Mouse (Mus musculus): ENCODE results near the gene Ifi205. TPM values are rescaled to one million over a fixed set of nuclear protein-coding genes. Genes with fewer than 3 reads are reported as not detected.

The Ifi205 gene
- 0.45 TPM for polyA plus RNA-seq (2017; shearing (Covaris generic))

GRCm38 (mm10) chr1:174031698-174032097 is at the start of gene Ifi205:
Gene Ifi205 (minus strand): TSS chr1:174031810.

GRCm38 (mm10) chr1:174066305-174066704 is 34.7 kb upstream of the Ifi205 start, which contains the start of gene Olfr430:
Gene Olfr430 (plus strand): TSS chr1:174066605.

GRCm38 (mm10) chr1:174048893-174049292 is 17.3 kb upstream of the Ifi205 start, which contains the start of gene Olfr432:
Gene Olfr432 (plus strand): TSS chr1:174049205.

GRCm38 (mm10) chr1:174040523-174041177 is 9.0 kb upstream of the Ifi205 start, which contains the start of gene Olfr433:
Gene Olfr433 (plus strand): TSS chr1:174040705.

GRCm38 (mm10) chr1:173982694-173983305 is 48.8 kb downstream of the Ifi205 start, which contains the start of gene Ifi202b:
Gene Ifi202b (minus strand): TSS chr1:173982744.

Other genes with a start within 250 kb of the Ifi205 start
- 3.9 TPM for gene Ifi211, start 118.8 kb downstream of the Ifi205 start, polyA plus RNA-seq (2017; shearing (Covaris generic))
- gene Mndal, start 89.3 kb downstream of the Ifi205 start, polyA plus RNA-seq (2017; shearing (Covaris generic)) = 575 TPM
- 508 TPM for gene Ifi203, start 89.1 kb downstream of the Ifi205 start, polyA plus RNA-seq (2017; shearing (Covaris generic))
- not detected for gene Ifi202b, start 49.1 kb downstream of the Ifi205 start, polyA plus RNA-seq (2017; shearing (Covaris generic))
- gene Olfr433, start 8.9 kb upstream of the Ifi205 start, polyA plus RNA-seq (2017; shearing (Covaris generic)) = not detected
- not detected for gene Olfr432, start 17.4 kb upstream of the Ifi205 start, polyA plus RNA-seq (2017; shearing (Covaris generic))
- not detected for gene Olfr430, start 34.8 kb upstream of the Ifi205 start, polyA plus RNA-seq (2017; shearing (Covaris generic))
- not detected for gene Olfr429, start 52.5 kb upstream of the Ifi205 start, polyA plus RNA-seq (2017; shearing (Covaris generic))
- not detected for gene Olfr427, start 65.1 kb upstream of the Ifi205 start, polyA plus RNA-seq (2017; shearing (Covaris generic))
- not detected for gene Olfr231, start 89.4 kb upstream of the Ifi205 start, polyA plus RNA-seq (2017; shearing (Covaris generic))
- gene Olfr424, start 99.7 kb upstream of the Ifi205 start, polyA plus RNA-seq (2017; shearing (Covaris generic)) = not detected
- gene Olfr420, start 123.8 kb upstream of the Ifi205 start, polyA plus RNA-seq (2017; shearing (Covaris generic)) = not detected
- 0.22 TPM for gene Spta1, start 141.0 kb upstream of the Ifi205 start, polyA plus RNA-seq (2017; shearing (Covaris generic))
- not detected for gene Olfr419, start 220.3 kb upstream of the Ifi205 start, polyA plus RNA-seq (2017; shearing (Covaris generic))

Data from activated CD4-positive, CD25-positive, alpha-beta regulatory T cell, adult 9 weeks (primary cell).